In the genomic region with DNA sequence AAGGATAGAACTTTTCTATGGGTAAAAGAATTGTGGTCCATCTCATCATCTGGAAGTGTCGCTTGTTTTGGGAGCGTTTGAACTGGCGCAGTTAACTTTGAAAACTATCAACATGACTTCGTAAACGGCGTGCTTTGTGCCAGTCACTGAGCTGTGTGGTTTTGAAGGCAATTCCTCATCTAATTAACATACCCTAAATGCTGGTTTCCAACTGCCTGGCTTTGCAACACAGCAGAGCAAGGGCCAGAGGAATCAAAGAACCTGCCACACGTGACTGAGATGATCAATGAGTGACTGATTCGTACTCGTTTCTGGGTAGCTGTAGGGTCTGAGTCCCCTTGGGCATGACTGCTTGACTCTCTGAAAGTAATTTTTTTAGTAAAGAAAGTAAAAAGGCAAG, we compare ENCODE assay signal across 20 mouse cellular contexts.
DNase-seq lines count a peak whose midpoint lies in the region; ATAC-seq and TF ChIP-seq lines count a peak whose summit lies in the region.
"Had no signal": no experiment of that assay in that cellular context is flagged by ENCODE, and none has a peak within 500 bp of the region (broad histone marks: within the 10 kb centered on the region; RNA-seq: fewer than 3 reads in every experiment).

No protein-coding gene starts in this region.

- H3K4me2 ChIP-seq in hindbrain, postnatal 0 days (ENCODE audit: low read depth, low read length): no peak overlapping the region
- H3K4me2 ChIP-seq in neural tube, embryonic 12.5 days (replicated peaks): 0 out of 2 replicates have a peak overlapping the region, but pooled peaks have one; percentile 3
- H3K4me2 ChIP-seq: embryonic facial prominence, embryonic 12.5 days; heart, embryonic 12.5 days; liver, embryonic 12.5 days had no signal

- H3K27me3 ChIP-seq in hindbrain, embryonic 10.5 days (ENCODE audit: insufficient read depth, poor library complexity, severe bottlenecking): no peaks in the 10 kb centered on the region
- H3K27me3 ChIP-seq in hindbrain, postnatal 0 days (ENCODE audit: insufficient read depth, low read length): no peaks in the 10 kb centered on the region
- no peaks in the 10 kb centered on the region for H3K27me3 ChIP-seq in neural tube, embryonic 12.5 days (replicated peaks)
- no peaks in the 10 kb centered on the region for H3K27me3 ChIP-seq in embryonic facial prominence, embryonic 10.5 days (replicated peaks; ENCODE audit: low read depth, poor library complexity, severe bottlenecking)
- H3K27me3 ChIP-seq: embryonic facial prominence, embryonic 12.5 days; heart, embryonic 12.5 days; liver, embryonic 12.5 days had no signal

- peaks cover 21% of the 10 kb centered on the region for H3K4me1 ChIP-seq in hindbrain, embryonic 10.5 days (replicated peaks)
- H3K4me1 ChIP-seq in hindbrain, postnatal 0 days (ENCODE audit: insufficient read depth, low read length): no peaks in the 10 kb centered on the region
- peaks cover 3% of the 10 kb centered on the region; the same call in 1 of the 2 replicates for H3K4me1 ChIP-seq in neural tube, embryonic 12.5 days
- peaks cover 20% of the 10 kb centered on the region for H3K4me1 ChIP-seq in embryonic facial prominence, embryonic 10.5 days

- TF ChIP-seq CTCF in hindbrain, postnatal 0 days (IDR thresholded peaks at IDR 0.05; ENCODE audit: low read depth): no peak

- WGBS in hindbrain, embryonic 10.5 days: 66% methylated on average over 9 of the region's 9 CpGs
- 39% methylated on average over 9 of the region's 9 CpGs for WGBS in hindbrain, postnatal 0 days
- 43% methylated on average over 9 of the region's 9 CpGs for WGBS in neural tube, embryonic 12.5 days
- 71% methylated on average over 9 of the region's 9 CpGs for WGBS in embryonic facial prominence, embryonic 10.5 days

- peak overlapping the region; percentile 73 for H3K27ac ChIP-seq in hindbrain, embryonic 10.5 days
- H3K27ac ChIP-seq in hindbrain, postnatal 0 days: no peak overlapping the region
- no peak overlapping the region for H3K27ac ChIP-seq in neural tube, embryonic 12.5 days
- peak overlapping the region; percentile 3; the same call in 1 of the 2 replicates for H3K27ac ChIP-seq in embryonic facial prominence, embryonic 10.5 days (replicated peaks)
- H3K27ac ChIP-seq: embryonic facial prominence, embryonic 12.5 days; liver, embryonic 12.5 days; stomach, postnatal 0 days had no signal

- no peaks in the 10 kb centered on the region for H3K9me3 ChIP-seq in hindbrain, embryonic 10.5 days
- H3K9me3 ChIP-seq in hindbrain, postnatal 0 days (ENCODE audit: low read length): no peaks in the 10 kb centered on the region
- no peaks in the 10 kb centered on the region for H3K9me3 ChIP-seq in neural tube, embryonic 12.5 days
- no peaks in the 10 kb centered on the region for H3K9me3 ChIP-seq in embryonic facial prominence, embryonic 10.5 days
- H3K9me3 ChIP-seq: embryonic facial prominence, embryonic 12.5 days; heart, embryonic 12.5 days; liver, embryonic 12.5 days had no signal

- ATAC-seq in hindbrain, postnatal 0 days: no peak
- ATAC-seq in neural tube, embryonic 12.5 days (ENCODE audit: low FRiP score, low read depth): no peak
- ATAC-seq: forebrain, embryonic 16.5 days; liver, embryonic 12.5 days had no signal

- no peak overlapping the region for H3K9ac ChIP-seq in hindbrain, postnatal 0 days (replicated peaks; ENCODE audit: low read length)
- no peak overlapping the region for H3K9ac ChIP-seq in neural tube, embryonic 12.5 days
- H3K9ac ChIP-seq: embryonic facial prominence, embryonic 12.5 days; heart, embryonic 12.5 days; liver, embryonic 12.5 days had no signal

- H3K36me3 ChIP-seq in hindbrain, embryonic 10.5 days: no peaks in the 10 kb centered on the region
- no peaks in the 10 kb centered on the region for H3K36me3 ChIP-seq in hindbrain, postnatal 0 days (ENCODE audit: insufficient read depth, low read length)
- no peaks in the 10 kb centered on the region for H3K36me3 ChIP-seq in neural tube, embryonic 12.5 days
- no peaks in the 10 kb centered on the region for H3K36me3 ChIP-seq in embryonic facial prominence, embryonic 10.5 days (replicated peaks)
- H3K36me3 ChIP-seq: embryonic facial prominence, embryonic 12.5 days; heart, embryonic 12.5 days; liver, embryonic 12.5 days had no signal

- no peak for DNase-seq in hindbrain, embryonic 10.5 days (ENCODE audit: low spot score)
- DNase-seq in hindbrain, postnatal 0 days (ENCODE audit: low spot score): no peak
- no peak for DNase-seq in neural tube, embryonic 10.5 days (ENCODE audit: extremely low spot score, low spot score)
- no peak for DNase-seq in embryonic facial prominence, embryonic 10.5 days (ENCODE audit: low spot score)
- no peak for DNase-seq in natural killer cell, adult 2 months (ENCODE audit: low spot score in 2 of 2)
- DNase-seq in embryo, embryonic 10.5 days (ENCODE audit: low spot score): no peak
- DNase-seq in spleen, adult 12 weeks (ENCODE audit: low spot score): no peak
- DNase-seq: adrenal gland, postnatal 25 days; cerebellum, postnatal 14 days; heart, postnatal 14 days; kidney, adult 2 months; kidney, postnatal 14 days; lung, adult 2 months; right cerebral cortex, postnatal 4 days had no signal

- H3K4me3 ChIP-seq in hindbrain, embryonic 10.5 days: no peak overlapping the region
- H3K4me3 ChIP-seq in hindbrain, postnatal 0 days (ENCODE audit: low read length): no peak overlapping the region
- H3K4me3 ChIP-seq in neural tube, embryonic 12.5 days: no peak overlapping the region
- no peak overlapping the region for H3K4me3 ChIP-seq in embryonic facial prominence, embryonic 10.5 days
- H3K4me3 ChIP-seq: embryonic facial prominence, embryonic 12.5 days; heart, embryonic 12.5 days; liver, embryonic 12.5 days had no signal

Comparison
In these comparisons a context has a peak if more than half of its experiments do, and no peak if none do; other contexts are left out.
1. H3K27ac ChIP-seq: peak in hindbrain, embryonic 10.5 days (single experiment) and embryonic facial prominence, embryonic 10.5 days (single experiment); none in hindbrain, postnatal 0 days (single experiment) and neural tube, embryonic 12.5 days (single experiment).